Mouse (Mus musculus) intestine, embryonic 14.5 days (tissue): ENCODE results near the gene Dapp1. TPM values are rescaled to one million over a fixed set of nuclear protein-coding genes. Genes with fewer than 3 reads are reported as not detected.

ENCODE experiments used
- ATAC-seq: fragments of 200-750 bp; cut with Nextera tagmentation; replicated peaks from 2 replicates; pipeline ENCODE4 v1.8.0; 2017; ENCODE audit warnings: low read depth, moderate number of reproducible peaks, moderate TSS enrichment, moderate library complexity; ENCODE audit not compliant: low FRiP score, low TSS enrichment
- DNase-seq: peaks from one replicate; pipeline ENCODE4 v3.0.0-alpha.2; 2018; ENCODE audit warnings: low spot score
- H3K27ac ChIP-seq: fragments of 300-500 bp; sonication (generic); 2 replicates; pipeline ENCODE4 v1.5.1; 2014; ENCODE audit warnings: low read depth, mild to moderate bottlenecking, control low read depth
- H3K27me3 ChIP-seq: fragments of 300-500 bp; sonication (generic); replicated peaks from 2 replicates; pipeline ENCODE4 v1.6.1; 2014; ENCODE audit warnings: low read length, control low read depth; ENCODE audit not compliant: control insufficient read depth, insufficient read depth
- H3K36me3 ChIP-seq: fragments of 300-500 bp; sonication (generic); 2 replicates; pipeline ENCODE4 v1.6.1; 2014; ENCODE audit warnings: low read length, control low read depth; ENCODE audit not compliant: control insufficient read depth, insufficient read depth
- H3K4me1 ChIP-seq: fragments of 300-500 bp; sonication (generic); replicated peaks from 2 replicates; pipeline ENCODE4 v1.6.1; 2014; ENCODE audit warnings: low read length, control low read depth, mixed read lengths; ENCODE audit not compliant: control insufficient read depth, insufficient read depth
- H3K4me2 ChIP-seq: fragments of 300-500 bp; sonication (generic); 2 replicates; pipeline ENCODE4 v1.6.1; 2014; ENCODE audit warnings: low read length
- H3K4me3 ChIP-seq: fragments of 300-500 bp; sonication (generic); 2 replicates; pipeline ENCODE4 v1.5.1; 2014; ENCODE audit warnings: low read depth, low read length, control low read depth, mixed read lengths
- H3K9ac ChIP-seq: fragments of 300-500 bp; sonication (generic); 2 replicates; pipeline ENCODE4 v1.6.1; 2014; ENCODE audit warnings: mild to moderate bottlenecking, low read length
- H3K9me3 ChIP-seq: fragments of 300-500 bp; sonication (generic); 2 replicates; pipeline ENCODE4 v1.6.1; 2016; ENCODE audit warnings: low read length, control low read depth; ENCODE audit not compliant: control insufficient read depth
- WGBS: fragments of 180-500 bp; shearing (Covaris S2); extraction: QIAGEN DNeasy Blood & Tissue Kit; methylation state at CpG from one replicate; pipeline ENCODE4 v1.1.7; 2014; 5-methylcytosine and 5-hydroxymethylcytosine counted together
- polyA plus RNA-seq: library from polyadenylated mRNA; unstranded; fragments of >200 nt; fragmentation: Nextera tagmentation; extraction: Ambion mirVana; gene quantifications from 2 replicates; pipeline ENCODE4 v1.2.1, GENCODE M21; 2014

Gene Dapp1
- polyA plus RNA-seq, 1 experiment from 2014 or later: 14.5 TPM

- no peaks in the 10 kb centered on the region for H3K36me3 ChIP-seq
- 34% methylated on average over 4 of the region's 4 CpGs for WGBS
- DNase-seq: peak; percentile 45
- H3K4me1 ChIP-seq: no peaks in the 10 kb centered on the region
- no peaks in the 10 kb centered on the region for H3K27me3 ChIP-seq
- H3K27ac ChIP-seq: no peak overlapping the region
- H3K4me2 ChIP-seq: no peak overlapping the region
- H3K9ac ChIP-seq: no peak overlapping the region
- no peaks in the 10 kb centered on the region for H3K9me3 ChIP-seq
- ATAC-seq: no peak
- H3K4me3 ChIP-seq: no peak overlapping the region
Observed at GRCm38 (mm10) chr3:138012351-138012750, 31.0 kb upstream of the Dapp1 start.

GRCm38 (mm10) chr3:138008152-138008551 lies 26.8 kb upstream of the Dapp1 start:
- ATAC-seq (no peak), DNase-seq (no peak)
- 61% methylated on average over 6 of the region's 6 CpGs for WGBS
- no peak overlapping the region for H3K9ac ChIP-seq
- H3K27me3 ChIP-seq: no peaks in the 10 kb centered on the region
- no peaks in the 10 kb centered on the region for H3K4me1 ChIP-seq
- H3K4me2 ChIP-seq: no peak overlapping the region
- no peak overlapping the region for H3K27ac ChIP-seq
- H3K4me3 ChIP-seq: no peak overlapping the region
- H3K36me3 ChIP-seq: no peaks in the 10 kb centered on the region
- H3K9me3 ChIP-seq: no peaks in the 10 kb centered on the region

- Histone ChIP-seq H3K36me3 (no peaks in the 10 kb centered on the region), H3K4me3 (no peak overlapping the region), H3K9ac (no peak overlapping the region), H3K4me1 (no peaks in the 10 kb centered on the region), H3K27ac (no peak overlapping the region), H3K9me3 (no peaks in the 10 kb centered on the region), H3K27me3 (no peaks in the 10 kb centered on the region), H3K4me2 (no peak overlapping the region)
- no peak for ATAC-seq
- no peak for DNase-seq
- 40% methylated on average over 3 of the region's 3 CpGs for WGBS
Observed at GRCm38 (mm10) chr3:138006896-138007295, 25.6 kb upstream of the Dapp1 start.

- WGBS: 81% methylated on average over 7 of the region's 7 CpGs
- Histone ChIP-seq H3K9me3 (no peaks in the 10 kb centered on the region), H3K9ac (no peak overlapping the region)
Observed at GRCm38 (mm10) chr3:138003264-138003663, 21.9 kb upstream of the Dapp1 start.

GRCm38 (mm10) chr3:138002545-138002944 lies 21.2 kb upstream of the Dapp1 start:
- Histone ChIP-seq H3K9me3 (no peaks in the 10 kb centered on the region), H3K4me2 (no peak overlapping the region), H3K4me1 (no peaks in the 10 kb centered on the region), H3K4me3 (no peak overlapping the region), H3K27me3 (no peaks in the 10 kb centered on the region), H3K36me3 (no peaks in the 10 kb centered on the region), H3K27ac (no peak overlapping the region), H3K9ac (no peak overlapping the region)
- ATAC-seq (no peak), DNase-seq (no peak)
- 70% methylated on average over 6 of the region's 6 CpGs for WGBS

More at GRCm38 (mm10) chr3:138003264-138003663, 21.9 kb upstream of the Dapp1 start:
- ATAC-seq (no peak), DNase-seq (no peak)
- H3K4me1 ChIP-seq: no peaks in the 10 kb centered on the region
- H3K27me3 ChIP-seq: no peaks in the 10 kb centered on the region
- H3K36me3 ChIP-seq: no peaks in the 10 kb centered on the region
- H3K27ac ChIP-seq: no peak overlapping the region
- H3K4me3 ChIP-seq: no peak overlapping the region
- no peak overlapping the region for H3K4me2 ChIP-seq

- Histone ChIP-seq H3K27ac (no peak overlapping the region), H3K4me3 (no peak overlapping the region), H3K9me3 (no peaks in the 10 kb centered on the region), H3K4me1 (no peaks in the 10 kb centered on the region), H3K4me2 (no peak overlapping the region), H3K9ac (no peak overlapping the region), H3K27me3 (no peaks in the 10 kb centered on the region), H3K36me3 (no peaks in the 10 kb centered on the region)
- WGBS: 77% methylated on average over 4 of the region's 4 CpGs
- DNase-seq (no peak), ATAC-seq (no peak)
Observed at GRCm38 (mm10) chr3:138001865-138002264, 20.5 kb upstream of the Dapp1 start.

GRCm38 (mm10) chr3:138000724-138001069 lies 19.4 kb upstream of the Dapp1 start:
- Histone ChIP-seq H3K4me3 (no peak overlapping the region), H3K9me3 (no peaks in the 10 kb centered on the region), H3K4me1 (no peaks in the 10 kb centered on the region), H3K9ac (no peak overlapping the region), H3K27ac (no peak overlapping the region), H3K27me3 (no peaks in the 10 kb centered on the region), H3K4me2 (no peak overlapping the region), H3K36me3 (no peaks in the 10 kb centered on the region)
- 51% methylated on average over 4 of the region's 4 CpGs for WGBS
- DNase-seq (peak; percentile 62), ATAC-seq (no peak; the same call in 1 of the 2 replicates)

- Histone ChIP-seq H3K9me3 (no peaks in the 10 kb centered on the region), H3K27me3 (no peaks in the 10 kb centered on the region), H3K4me3 (no peak overlapping the region), H3K27ac (no peak overlapping the region), H3K4me1 (no peaks in the 10 kb centered on the region), H3K36me3 (no peaks in the 10 kb centered on the region), H3K4me2 (no peak overlapping the region), H3K9ac (no peak overlapping the region)
- no peak for DNase-seq
- ATAC-seq: no peak
- WGBS: 92% methylated on average over 8 of the region's 8 CpGs
Observed at GRCm38 (mm10) chr3:138000062-138000723, 18.8 kb upstream of the Dapp1 start.

GRCm38 (mm10) chr3:137999224-137999790 lies 18.0 kb upstream of the Dapp1 start:
- H3K27me3 ChIP-seq: no peaks in the 10 kb centered on the region
- no peaks in the 10 kb centered on the region for H3K36me3 ChIP-seq
- 85% methylated on average over 9 of the region's 9 CpGs for WGBS
- H3K4me3 ChIP-seq: no peak overlapping the region
- no peak overlapping the region for H3K4me2 ChIP-seq
- ATAC-seq: no peak
- DNase-seq: no peak
- H3K27ac ChIP-seq: no peak overlapping the region
- no peaks in the 10 kb centered on the region for H3K4me1 ChIP-seq
- H3K9me3 ChIP-seq: no peaks in the 10 kb centered on the region
- H3K9ac ChIP-seq: no peak overlapping the region
